Mouse (Mus musculus) lung, postnatal 14 days (tissue): ENCODE measurements around the gene Ppm1f.
"Not testable (repeated sequence)": the region's sequence is repeated elsewhere in the genome, so short reads cannot be mapped to it uniquely, and the experiment has no call there.

Source experiments
- DNase-seq: peaks from one replicate; pipeline ENCODE4 v3.0.0; 2021

The Ppm1f gene

GRCm38 (mm10) chr16:16911641-16912597, 15.7 kb downstream of the Ppm1f start:
- DNase-seq: peak; percentile 85

DNA sequence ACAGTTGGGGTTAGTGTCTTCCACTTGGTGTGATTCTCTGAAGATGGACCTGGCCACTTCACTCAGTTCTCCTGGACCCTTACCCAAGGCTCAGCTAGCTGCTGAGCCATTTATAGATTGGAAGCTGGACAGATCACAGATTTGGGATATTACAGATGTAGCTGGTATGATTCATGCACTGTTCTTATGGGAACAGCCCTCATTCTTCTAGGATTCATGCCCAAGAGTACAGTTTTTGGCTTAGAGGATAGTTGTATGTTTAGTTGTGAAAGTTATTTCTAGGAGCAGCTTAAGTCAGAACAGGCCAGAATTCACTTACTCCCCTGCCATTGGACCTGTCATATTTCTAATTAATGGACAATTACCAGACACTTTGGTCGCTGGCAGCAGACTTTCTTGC, 17.2 kb downstream of the Ppm1f start:
- no peak for DNase-seq

DNA sequence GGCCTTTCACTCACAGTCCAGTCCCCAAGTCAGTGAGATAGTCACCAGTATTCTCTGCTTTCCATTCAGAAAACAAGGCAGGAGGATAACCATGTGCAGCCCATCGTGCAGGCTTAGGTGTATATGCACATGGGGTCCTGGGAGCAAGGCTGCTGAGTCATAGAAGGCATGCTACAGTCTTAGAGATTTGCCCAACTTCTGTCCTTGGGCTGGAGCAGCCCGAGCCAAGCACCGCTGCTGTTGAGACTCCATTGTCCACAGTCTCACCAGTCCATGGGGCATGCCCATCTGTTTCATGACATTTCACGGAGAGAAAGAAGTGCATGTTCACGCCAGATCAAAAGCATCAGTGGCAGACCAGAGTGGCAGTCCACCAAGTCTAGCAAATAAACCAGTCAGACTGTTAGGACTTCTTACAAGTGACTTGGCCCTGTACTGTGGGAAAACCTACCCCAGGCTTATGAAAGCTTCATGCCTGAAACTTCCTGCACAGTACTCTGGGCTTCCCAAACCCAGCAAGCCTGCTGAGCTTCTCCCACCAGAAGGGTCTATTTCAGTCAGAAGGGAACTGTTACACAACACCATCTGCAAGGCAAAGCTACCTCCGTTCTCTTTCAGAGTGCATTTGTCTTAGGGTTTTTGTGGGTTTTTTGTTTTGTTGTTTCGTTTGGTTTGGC, 22.3 kb downstream of the Ppm1f start:
- DNase-seq: no peak

- DNase-seq: peak; percentile 31
Observed at GRCm38 (mm10) chr16:16921021-16921435, 24.8 kb downstream of the Ppm1f start.

DNA sequence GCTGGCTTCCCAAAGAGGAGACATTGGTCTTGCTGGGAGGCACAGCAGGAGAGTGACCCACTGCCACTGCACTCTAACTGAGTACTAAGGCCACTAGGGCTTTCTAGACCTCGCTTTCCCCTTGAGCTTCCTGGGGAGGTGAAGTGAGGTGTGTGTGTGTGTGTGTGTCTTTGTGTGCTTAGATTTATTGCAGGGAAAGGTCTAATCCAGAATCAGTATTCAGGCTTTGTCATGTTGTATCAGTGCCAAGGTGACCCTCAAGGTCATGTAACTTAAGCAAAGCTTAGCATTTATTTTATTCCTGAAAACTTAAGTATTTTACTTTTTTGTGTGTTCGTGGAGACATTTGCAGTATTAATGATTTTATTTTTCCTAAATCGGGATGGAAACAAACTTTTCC, 28.2 kb downstream of the Ppm1f start:
- DNase-seq: no peak

DNA sequence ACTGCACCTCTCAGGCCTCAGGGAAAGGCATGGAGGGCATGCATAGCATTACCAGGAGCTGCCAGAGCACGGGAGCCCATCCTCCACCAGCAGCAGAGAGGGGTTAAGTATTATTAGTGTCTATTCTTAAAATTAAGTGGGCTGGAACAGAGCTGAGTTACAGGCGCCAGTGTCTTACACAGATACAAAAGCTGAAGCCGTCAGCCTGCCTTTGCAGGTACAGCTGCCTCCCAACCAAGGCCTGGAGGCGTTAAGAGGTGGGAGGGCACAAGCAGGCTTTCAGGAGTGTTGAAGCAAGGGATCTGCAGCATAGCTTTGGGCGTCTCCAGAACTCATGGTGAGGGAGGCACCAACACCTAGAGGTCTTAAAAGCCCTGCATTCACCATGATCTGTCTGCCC, 30.3 kb downstream of the Ppm1f start:
- no peak for DNase-seq

- not testable (repeated sequence) for DNase-seq
Observed at GRCm38 (mm10) chr16:16928908-16929307, 32.6 kb downstream of the Ppm1f start.

GRCm38 (mm10) chr16:16930326-16930725, 34.1 kb downstream of the Ppm1f start:
- no peak for DNase-seq

GRCm38 (mm10) chr16:16930810-16931296, 34.6 kb downstream of the Ppm1f start:
- no peak for DNase-seq

DNA sequence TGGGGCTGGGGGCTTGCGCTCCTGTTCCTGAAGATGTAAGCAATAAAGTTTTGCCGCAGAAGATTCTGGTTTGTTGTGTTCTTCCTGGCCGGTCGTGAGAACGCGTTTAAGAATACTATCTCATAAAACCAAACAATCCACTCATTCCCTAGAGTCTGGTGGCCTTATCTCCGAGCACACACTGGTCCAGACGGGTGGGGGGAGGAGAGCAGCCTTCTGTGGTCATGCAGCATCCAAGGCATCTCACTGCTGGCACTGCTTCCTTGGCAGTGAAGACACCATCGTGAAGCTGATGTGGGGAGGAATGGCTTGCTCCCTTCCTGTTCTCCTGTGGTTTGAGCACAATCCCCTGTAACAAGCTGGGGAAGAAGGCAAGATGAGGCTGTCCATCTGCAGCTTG, 43.3 kb downstream of the Ppm1f start:
- DNase-seq: no peak

DNA sequence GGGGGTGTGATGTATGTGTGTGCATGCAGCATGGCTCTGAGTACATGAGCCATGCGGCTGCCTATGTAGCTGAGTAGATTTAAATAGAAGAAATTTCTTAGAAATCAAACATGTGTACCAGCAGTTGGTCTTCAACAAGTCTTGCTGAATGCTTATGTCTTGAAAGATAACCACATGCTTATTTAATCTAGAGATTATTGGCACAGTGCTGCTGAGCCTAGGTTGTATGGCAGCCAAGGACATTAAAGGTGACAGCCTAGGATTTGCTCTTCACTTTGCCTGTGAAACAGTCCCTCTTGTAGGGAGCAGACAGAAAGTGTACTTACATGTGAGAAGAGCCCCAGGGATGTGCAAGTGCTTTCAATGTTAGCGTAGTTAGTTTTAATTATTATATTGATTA, 44.8 kb downstream of the Ppm1f start:
- no peak for DNase-seq

DNA sequence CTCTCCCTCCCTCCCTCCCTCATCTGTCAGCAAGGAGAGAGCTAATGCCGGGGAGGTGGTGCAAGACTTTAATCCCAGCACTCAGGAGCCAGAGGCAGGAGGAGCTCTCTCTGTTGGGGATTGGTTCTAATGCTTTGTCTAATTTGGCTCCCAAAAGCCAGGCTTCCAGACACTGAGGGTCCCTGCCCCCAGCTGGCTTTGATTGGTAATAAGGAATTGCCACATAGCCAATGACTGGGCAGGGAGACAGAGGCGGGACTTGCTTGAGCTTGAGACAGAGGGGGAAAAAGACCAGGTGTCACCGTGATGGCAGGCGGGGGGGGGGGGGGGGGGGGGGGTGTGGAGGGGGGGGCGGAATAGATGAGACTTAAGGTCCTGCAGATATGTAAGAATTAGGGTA, 62.3 kb downstream of the Ppm1f start:
- no peak for DNase-seq

DNA sequence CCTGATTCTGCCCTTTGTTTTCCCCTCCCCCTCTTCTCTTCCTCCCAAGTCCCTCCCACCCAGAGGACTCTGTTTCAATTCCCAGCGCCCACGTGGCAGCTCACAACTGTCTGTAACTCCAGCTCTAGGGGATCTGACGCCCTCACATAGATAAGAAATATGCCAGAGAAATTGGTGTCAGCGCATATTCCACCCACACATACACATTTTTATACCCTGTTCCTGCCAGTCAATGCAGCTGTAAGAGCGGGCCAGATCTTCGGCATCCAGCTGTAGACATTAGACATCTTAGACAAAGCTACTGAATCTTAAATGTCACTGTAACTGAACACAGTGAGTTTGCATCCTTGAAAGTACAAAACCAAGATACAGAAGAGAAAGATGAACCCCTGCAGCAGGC, 63.6 kb downstream of the Ppm1f start:
- DNase-seq: no peak

- no peak for DNase-seq
Observed at GRCm38 (mm10) chr16:16965149-16965548, 68.9 kb downstream of the Ppm1f start.

GRCm38 (mm10) chr16:16966290-16966689, 70.0 kb downstream of the Ppm1f start:
- no peak for DNase-seq
